Mouse (Mus musculus) bone marrow macrophage, adult 2 months (primary cell): ENCODE measurements around the gene Cpeb4. TPM values are rescaled to one million over a fixed set of nuclear protein-coding genes. Genes with fewer than 3 reads are reported as not detected.
A peak's percentile ranks its signal among the peaks of the same experiment; 100 is the strongest.
"Not testable (repeated sequence)": the region's sequence is repeated elsewhere in the genome, so short reads cannot be mapped to it uniquely, and the experiment has no call there.

Experiments used
- H3K27ac ChIP-seq: 2 replicates; pipeline ENCODE4 v1.5.1; 2012; ENCODE audit warnings: low read depth, low read length; ENCODE audit not compliant: insufficient read depth
- H3K4me1 ChIP-seq: 2 replicates; pipeline ENCODE4 v1.6.1; 2012; ENCODE audit warnings: low read length; ENCODE audit not compliant: control insufficient read depth, insufficient read depth
- H3K4me3 ChIP-seq: 2 replicates; pipeline ENCODE4 v1.5.1; 2012; ENCODE audit warnings: mild to moderate bottlenecking, low read length, moderate library complexity; ENCODE audit not compliant: insufficient read depth
- CTCF ChIP-seq: IDR thresholded peaks from 2 replicates; pipeline ENCODE4 v1.5.1; 2012; ENCODE audit warnings: low read depth, mild to moderate bottlenecking, low read length, moderate library complexity
- POLR2A ChIP-seq: IDR thresholded peaks from 2 replicates; pipeline ENCODE4 v1.6.1; 2012; ENCODE audit warnings: mild to moderate bottlenecking, low read depth, low read length, borderline replicate concordance
- polyA plus RNA-seq: library from polyadenylated mRNA; stranded (reverse); fragments of >200 nt; gene quantifications from 2 replicates; pipeline ENCODE4 v1.2.4, GENCODE M21; 2012; ENCODE audit not compliant: missing spikeins, insufficient read depth, insufficient read length

Cpeb4 gene
- polyA plus RNA-seq, 1 experiment, result 46.6 TPM

- peaks cover 39% of the 10 kb centered on the region for H3K4me1 ChIP-seq
- no peak overlapping the region for H3K27ac ChIP-seq
- no peak overlapping the region for H3K4me3 ChIP-seq
- TF ChIP-seq CTCF, result no peak
- no peak for TF ChIP-seq POLR2A
Measured at GRCm38 (mm10) chr11:31843834-31844188, 28.2 kb upstream of the Cpeb4 start.

GRCm38 (mm10) chr11:31845111-31845510 lies 26.9 kb upstream of the Cpeb4 start:
- H3K4me3 ChIP-seq, H3K27ac ChIP-seq: not testable (repeated sequence)
- H3K4me1 ChIP-seq, result peaks cover 39% of the 10 kb centered on the region

- peaks cover 56% of the 10 kb centered on the region for H3K4me1 ChIP-seq
- H3K4me3 ChIP-seq, result no peak overlapping the region
- no peak overlapping the region for H3K27ac ChIP-seq
- no peak for TF ChIP-seq POLR2A
- TF ChIP-seq CTCF, result no peak
Measured at GRCm38 (mm10) chr11:31846771-31847468, 25.1 kb upstream of the Cpeb4 start.

- Histone ChIP-seq H3K4me1 (peaks cover 58% of the 10 kb centered on the region), H3K27ac (no peak overlapping the region), H3K4me3 (no peak overlapping the region)
- TF ChIP-seq POLR2A (no peak), CTCF (no peak)
Measured at GRCm38 (mm10) chr11:31847469-31847805, 24.6 kb upstream of the Cpeb4 start.

- TF ChIP-seq POLR2A (no peak), CTCF (no peak)
- H3K4me3 ChIP-seq, result no peak overlapping the region
- peaks cover 53% of the 10 kb centered on the region for H3K4me1 ChIP-seq
- H3K27ac ChIP-seq, result no peak overlapping the region
Measured at GRCm38 (mm10) chr11:31848725-31849124, 23.3 kb upstream of the Cpeb4 start.

- no peak for TF ChIP-seq CTCF
- no peak for TF ChIP-seq POLR2A
- Histone ChIP-seq H3K4me1 (peaks cover 53% of the 10 kb centered on the region), H3K4me3 (no peak overlapping the region), H3K27ac (peak overlapping the region; percentile 89)
Measured at GRCm38 (mm10) chr11:31850156-31850775, 21.7 kb upstream of the Cpeb4 start.

GRCm38 (mm10) chr11:31850995-31851394 lies 21.0 kb upstream of the Cpeb4 start:
- Histone ChIP-seq H3K4me3 (no peak overlapping the region), H3K27ac (peak overlapping the region; percentile 89), H3K4me1 (peaks cover 53% of the 10 kb centered on the region)
- TF ChIP-seq CTCF, result no peak
- TF ChIP-seq POLR2A, result no peak

GRCm38 (mm10) chr11:31851702-31852560 lies 20.1 kb upstream of the Cpeb4 start:
- Histone ChIP-seq H3K27ac (peak overlapping the region; percentile 89), H3K4me1 (peaks cover 50% of the 10 kb centered on the region), H3K4me3 (no peak overlapping the region)
- TF ChIP-seq CTCF (no peak), POLR2A (no peak)

- H3K4me1 ChIP-seq, result peaks cover 26% of the 10 kb centered on the region
- no peak overlapping the region for H3K27ac ChIP-seq
- TF ChIP-seq POLR2A (no peak), CTCF (no peak)
- H3K4me3 ChIP-seq, result no peak overlapping the region
Measured at GRCm38 (mm10) chr11:31854955-31855354, 17.1 kb upstream of the Cpeb4 start.

GRCm38 (mm10) chr11:31857479-31857878 lies 14.5 kb upstream of the Cpeb4 start:
- peaks cover 10% of the 10 kb centered on the region for H3K4me1 ChIP-seq

More at GRCm38 (mm10) chr11:31857479-31857878, 14.5 kb upstream of the Cpeb4 start:
- TF ChIP-seq CTCF (no peak), POLR2A (no peak)
- no peak overlapping the region for H3K27ac ChIP-seq
- H3K4me3 ChIP-seq, result no peak overlapping the region
